Mouse (Mus musculus) yolk sac, embryonic 10.5 days (tissue): ENCODE measurements at regions not wholly inside any gene's neighbourhood (a gene's known extent, or its start where the extent isn't known, plus 50 kb on each side); places are given as distances from the start of the nearest gene placed in this dataset.

Experiments
- DNase-seq: peaks from one replicate; pipeline ENCODE4 v3.0.0-alpha.2; 2017; ENCODE audit warnings: low spot score

DNA sequence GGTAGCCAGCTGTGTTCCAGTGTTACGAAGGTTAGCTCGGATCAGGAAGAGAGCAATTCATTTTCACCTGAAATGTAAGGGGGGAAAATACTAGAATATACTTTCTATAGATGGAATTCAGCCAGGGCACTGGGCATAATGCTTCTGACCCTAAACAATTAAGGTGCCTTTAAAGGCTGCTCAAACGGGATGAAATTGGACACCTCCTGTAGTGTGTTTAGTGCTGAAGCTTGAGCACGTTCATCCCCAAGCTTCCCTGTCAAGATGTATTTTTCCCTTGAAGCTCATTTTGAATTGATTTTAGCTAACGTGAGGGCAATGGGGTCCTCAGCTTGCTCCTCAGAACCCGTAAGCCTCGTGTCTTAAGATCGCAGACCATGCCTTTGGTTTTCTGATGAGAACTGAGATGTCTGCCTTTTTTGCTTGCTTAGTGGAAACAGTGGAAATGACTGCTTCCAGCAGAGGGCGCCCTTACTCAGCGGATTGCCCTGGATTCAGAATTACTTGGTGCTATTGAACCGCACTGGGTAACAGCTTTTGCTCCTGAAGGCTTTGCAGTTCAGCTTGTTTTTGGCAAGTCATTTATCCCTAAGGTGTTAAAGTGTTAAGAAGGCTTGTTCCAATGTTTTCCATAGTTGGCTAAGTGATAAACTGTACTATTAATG, 74.6 kb upstream of the Fermt1 start:
- DNase-seq = peak; percentile 48

GRCm38 (mm10) chr2:133021244-133021643, 75.5 kb upstream of the Fermt1 start:
- DNase-seq = no peak

GRCm38 (mm10) chr2:133027038-133027437, 81.3 kb upstream of the Fermt1 start:
- DNase-seq = no peak

DNA sequence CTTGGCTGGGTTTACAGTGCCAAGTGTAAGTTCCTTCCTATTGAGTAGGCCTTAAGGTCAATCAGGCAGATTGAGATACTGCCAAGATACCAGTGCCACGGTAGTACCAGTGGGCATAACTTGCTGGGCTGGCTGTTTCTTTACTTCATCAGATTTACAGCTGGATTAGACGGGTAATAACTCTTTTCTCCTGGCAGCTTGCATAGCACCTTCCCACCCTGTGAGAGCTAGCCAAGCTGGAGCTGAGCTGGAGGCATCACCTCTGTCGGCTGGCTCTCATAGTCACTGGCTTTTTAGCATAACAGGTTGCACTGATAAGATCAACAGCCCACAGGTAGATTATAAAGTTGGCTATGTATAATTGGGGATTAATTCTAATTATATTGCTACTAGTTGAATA, 89.7 kb upstream of the Fermt1 start:
- no peak for DNase-seq

DNA sequence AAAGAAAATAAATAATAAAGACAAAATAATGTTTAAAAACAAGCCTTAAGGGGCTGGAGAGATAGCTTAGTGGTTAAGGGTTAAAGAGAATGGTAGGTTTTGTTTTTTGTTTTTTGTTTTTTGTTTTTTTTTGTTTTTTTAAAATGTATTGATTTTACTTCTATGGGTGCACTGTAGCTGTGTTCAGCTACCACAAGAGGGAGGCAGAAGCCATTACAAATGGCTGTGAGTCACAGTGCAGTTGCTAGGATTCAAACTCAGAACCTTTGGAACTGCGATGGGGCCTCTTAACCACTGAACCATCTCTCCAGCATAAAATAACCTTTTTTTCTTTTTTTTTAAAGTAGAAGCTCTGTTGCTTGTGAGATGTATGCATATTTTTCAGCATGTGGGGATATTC, 95.0 kb upstream of the Fermt1 start:
- no peak for DNase-seq

DNA sequence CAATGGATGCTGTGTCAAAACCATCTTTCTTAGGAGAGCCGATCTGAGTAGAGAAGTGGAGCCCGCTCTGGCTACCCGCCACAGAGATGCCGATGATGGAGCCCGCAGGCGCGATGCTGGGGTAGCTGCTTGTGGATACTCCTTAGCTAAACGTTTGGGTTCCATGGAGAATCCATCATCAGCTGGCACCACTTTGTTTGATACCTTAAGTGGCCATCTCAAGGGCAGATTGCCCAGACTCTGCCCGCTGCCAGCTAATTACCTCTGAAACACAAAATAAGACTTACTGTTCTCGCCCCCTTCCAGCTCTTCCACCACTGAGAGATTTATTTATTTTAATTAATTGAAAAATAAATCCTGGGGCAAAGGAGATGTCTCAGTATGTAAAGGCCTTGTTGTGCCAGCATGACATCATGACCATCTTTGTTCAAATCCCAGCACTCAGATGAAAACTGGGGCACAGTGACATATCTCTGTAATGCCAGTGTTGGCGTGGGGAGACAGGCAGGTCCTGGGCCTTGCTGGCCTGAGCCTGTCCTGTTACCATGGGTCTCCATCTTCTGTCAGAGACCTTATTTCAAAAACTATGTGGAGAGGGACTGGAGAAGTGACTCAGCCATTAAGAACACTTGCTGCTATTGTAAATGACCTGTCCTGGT, 132.1 kb upstream of the Fermt1 start:
- DNase-seq = no peak

DNA sequence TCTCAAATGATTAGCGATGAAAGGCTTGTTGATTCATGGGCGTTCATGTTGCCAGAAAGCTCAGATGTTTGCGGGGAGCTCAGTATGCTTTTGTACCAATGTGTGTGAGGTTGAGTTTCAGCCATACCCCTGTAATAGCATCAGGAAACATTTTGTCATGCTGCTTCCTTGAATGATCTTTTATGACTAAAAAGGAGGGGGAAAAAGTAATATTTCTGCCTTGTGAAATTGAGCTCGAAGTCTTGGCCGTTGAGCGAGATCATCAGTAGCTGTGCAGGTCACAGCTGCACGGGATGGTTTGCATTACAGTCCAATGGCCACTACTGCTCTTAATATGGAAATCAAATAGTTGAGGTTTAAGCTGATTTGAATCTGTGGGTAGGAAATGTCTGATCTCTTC, 145.3 kb upstream of the Fermt1 start:
- no peak for DNase-seq

GRCm38 (mm10) chr2:133113642-133114041, 167.9 kb upstream of the Fermt1 start:
- peak; percentile 39 for DNase-seq

DNA sequence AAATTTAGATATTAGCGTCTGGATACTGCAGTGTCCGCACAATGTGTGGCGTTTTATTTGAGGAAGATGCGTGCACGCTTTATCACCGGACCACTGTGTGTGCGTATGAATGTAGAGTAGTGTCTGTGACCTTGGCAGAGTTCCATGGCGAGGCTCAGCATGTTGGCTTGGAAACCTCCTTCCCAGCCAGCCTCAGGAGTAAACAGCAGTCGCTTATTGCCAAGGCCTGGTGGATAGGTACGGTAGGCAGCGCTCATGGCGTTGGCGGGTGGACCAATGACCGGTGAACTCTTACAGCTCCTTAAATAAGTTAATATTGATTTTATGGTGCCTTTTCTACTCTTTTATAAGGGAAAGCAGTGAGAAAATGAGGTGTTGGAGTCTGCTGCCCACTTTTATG, 172.9 kb upstream of the Fermt1 start:
- no peak for DNase-seq

DNA sequence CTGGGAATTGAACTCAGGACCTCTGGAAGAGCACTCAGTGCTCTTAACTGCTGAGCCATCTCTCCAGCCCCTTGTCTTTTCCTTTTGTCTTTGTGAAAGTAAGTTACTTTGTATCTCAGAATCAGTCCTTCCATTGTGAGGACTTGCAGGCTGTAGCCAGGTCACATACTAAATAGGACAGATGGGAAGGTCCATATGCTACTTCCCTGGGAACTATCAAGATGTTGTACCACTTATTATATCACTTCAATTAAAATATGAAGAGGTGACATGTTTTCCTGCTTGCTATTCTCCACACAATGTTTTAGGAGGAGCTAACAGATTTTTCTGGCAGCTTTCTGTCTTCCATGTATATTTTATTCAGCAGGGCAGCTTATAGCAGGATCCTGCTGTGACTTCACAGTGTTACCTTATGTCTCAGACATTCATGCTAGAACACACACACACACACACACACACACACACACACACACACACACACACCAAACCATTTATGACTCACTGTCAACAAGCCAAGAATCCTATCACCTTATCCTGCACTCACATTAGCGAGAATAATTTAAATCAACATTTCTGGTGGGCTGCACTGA, 179.6 kb upstream of the Fermt1 start:
- DNase-seq = no peak

DNA sequence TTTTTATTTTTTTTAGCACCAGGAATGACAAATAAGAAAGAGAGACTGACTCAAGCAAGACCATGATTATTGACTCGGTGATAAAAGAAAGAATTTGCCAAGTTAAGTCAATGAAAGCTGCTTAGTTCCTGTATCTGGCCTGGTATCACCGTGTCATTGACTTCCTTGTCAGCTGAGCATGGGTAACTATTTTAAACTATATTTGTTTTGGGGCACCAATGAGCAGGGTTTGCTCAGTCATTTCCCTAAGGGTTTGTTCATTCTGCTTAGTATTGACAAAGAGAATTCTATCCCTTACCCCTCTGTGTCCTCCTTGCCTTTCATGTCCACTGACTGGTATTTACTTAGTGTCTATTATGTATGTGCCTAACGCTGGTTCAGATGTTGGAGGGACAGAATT, 189.2 kb upstream of the Fermt1 start:
- no peak for DNase-seq

GRCm38 (mm10) chr2:133138877-133139276, 193.2 kb upstream of the Fermt1 start:
- DNase-seq = no peak

GRCm38 (mm10) chr2:133141341-133142035, 195.8 kb upstream of the Fermt1 start:
- DNase-seq = peak; percentile 18

GRCm38 (mm10) chr2:133152461-133152860, 206.8 kb upstream of the Fermt1 start:
- no peak for DNase-seq

DNA sequence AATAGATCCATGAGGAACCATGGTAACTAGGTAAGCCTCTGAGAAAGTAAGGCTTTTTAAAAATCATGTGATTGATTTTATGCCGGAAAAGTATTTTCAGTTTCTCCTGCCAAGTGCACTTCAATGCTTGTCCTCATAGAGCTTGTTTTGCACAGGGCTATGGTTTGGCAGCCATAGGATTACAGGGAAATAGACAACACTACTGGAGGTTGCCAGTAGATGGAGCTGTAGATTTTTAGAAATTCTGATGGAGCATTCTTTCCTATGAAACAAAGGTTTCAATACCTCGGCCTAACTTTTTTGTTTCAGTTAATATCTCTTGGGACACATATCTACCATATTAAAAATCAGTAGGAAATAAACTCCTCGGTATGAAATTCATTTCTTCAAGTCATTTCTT, 210.8 kb upstream of the Fermt1 start:
- peak; percentile 15 for DNase-seq

- no peak for DNase-seq
Observed at GRCm38 (mm10) chr2:133158206-133158605, 212.5 kb upstream of the Fermt1 start.

DNA sequence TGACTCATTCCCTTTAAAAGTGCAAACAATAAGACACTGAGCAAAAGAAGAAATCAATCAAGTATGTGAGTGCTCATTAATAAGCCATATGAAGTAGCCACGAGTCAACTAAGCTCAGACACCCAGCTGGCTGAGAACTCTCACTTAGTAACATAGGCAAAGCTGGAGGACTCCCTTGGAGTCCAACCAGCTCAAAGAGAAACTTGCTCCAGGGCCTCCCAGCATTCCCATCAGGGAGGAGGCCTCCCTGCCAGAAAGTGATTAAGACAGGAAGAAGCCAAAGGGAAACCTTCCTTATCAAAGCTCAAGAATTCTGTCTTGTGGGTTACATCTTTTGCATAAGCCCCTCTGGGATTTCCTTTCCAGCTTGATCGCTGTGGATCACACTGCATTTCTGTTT, 213.7 kb upstream of the Fermt1 start:
- DNase-seq = no peak

GRCm38 (mm10) chr2:133176411-133176810, 230.7 kb upstream of the Fermt1 start:
- DNase-seq = no peak

- no peak for DNase-seq
Observed at GRCm38 (mm10) chr2:133181216-133181615, 235.5 kb upstream of the Fermt1 start.

DNA sequence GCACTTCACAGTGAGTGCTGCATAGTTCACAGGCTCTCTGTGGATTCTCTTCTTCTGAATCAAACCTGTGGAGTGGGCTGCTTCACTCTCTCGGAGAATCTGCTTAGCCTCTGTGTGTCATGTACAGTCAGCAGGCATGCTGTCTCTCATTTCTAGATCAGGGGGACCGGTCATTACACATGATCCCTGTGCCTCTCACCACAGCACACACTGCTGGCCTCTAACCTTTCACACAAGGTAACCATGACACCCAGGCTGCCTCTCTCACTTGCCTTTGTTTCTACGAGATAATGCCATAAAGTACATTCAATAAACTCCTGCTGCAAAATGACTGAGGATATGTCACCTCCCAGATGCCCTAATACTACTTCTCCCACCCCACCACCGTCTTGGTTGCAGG, 237.2 kb upstream of the Fermt1 start:
- no peak for DNase-seq

DNA sequence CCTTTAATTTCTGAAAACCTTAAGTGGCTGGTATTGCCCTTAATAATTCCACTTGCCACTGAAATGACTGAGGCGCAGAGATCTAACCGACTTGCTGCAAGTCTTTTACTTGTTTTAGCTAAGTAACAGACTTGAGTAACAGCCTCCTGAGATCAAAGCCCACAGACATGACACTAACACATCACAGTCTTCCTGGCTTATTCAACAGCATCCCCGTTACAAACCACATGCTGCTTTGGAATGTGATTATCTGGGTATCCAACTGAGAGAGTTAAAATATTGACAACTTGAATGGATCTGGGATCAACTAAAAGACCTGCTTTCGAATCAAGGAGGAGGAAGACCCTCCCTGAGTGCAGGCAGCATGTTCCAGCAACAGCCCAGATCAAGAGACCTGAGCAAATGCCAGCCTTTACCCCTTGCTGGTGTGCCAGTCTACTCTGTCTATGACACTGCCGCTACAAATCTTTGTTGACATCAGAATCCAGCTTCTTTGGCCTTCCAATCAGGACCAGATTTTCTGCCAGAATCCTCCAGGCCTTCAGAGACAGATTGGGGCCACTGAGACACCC, 258.7 kb upstream of the Fermt1 start:
- peak; percentile 6 for DNase-seq

GRCm38 (mm10) chr2:133208498-133208897, 262.8 kb upstream of the Fermt1 start:
- peak; percentile 17 for DNase-seq
